ENCODE assay signal across 7 mouse cellular contexts in the genomic region with DNA sequence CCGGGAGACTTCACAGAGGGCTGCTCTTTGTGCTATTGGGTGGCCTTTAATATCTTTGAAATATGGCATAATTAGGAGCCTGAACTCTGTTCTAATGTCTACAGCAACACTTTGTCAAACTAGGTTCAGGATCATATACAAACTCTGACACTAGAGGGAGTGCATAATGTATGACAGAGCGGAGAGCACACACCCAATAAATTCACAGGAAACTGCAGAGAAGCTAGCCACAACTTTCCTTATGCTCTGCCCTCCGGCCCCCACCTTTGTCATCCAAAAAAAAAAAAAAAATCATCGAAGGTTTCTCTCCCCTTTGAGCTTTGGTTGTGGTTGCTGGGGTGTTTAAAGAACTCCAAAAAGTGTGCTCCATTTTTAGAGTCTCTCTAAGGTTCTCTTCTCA.
DNase-seq lines count a peak whose midpoint lies in the region; ATAC-seq and TF ChIP-seq lines count a peak whose summit lies in the region.

No protein-coding gene starts in this region.

- H3K79me2 ChIP-seq in CH12.LX (replicated peaks; ENCODE audit: control insufficient read depth, extremely low read depth, insufficient read depth, poor library complexity, severe bottlenecking), result no peaks in the 10 kb centered on the region

- no peak overlapping the region for H3K4me2 ChIP-seq in kidney, postnatal 0 days (ENCODE audit: low read length)
- H3K4me2 ChIP-seq in CH12.LX (ENCODE audit: insufficient read depth, low read depth, poor library complexity, severe bottlenecking), result no peak overlapping the region
- H3K4me2 ChIP-seq in neural tube, embryonic 13.5 days, result no peak overlapping the region

- no peaks in the 10 kb centered on the region for H3K27me3 ChIP-seq in kidney, postnatal 0 days (ENCODE audit: insufficient read depth, low read length)
- H3K27me3 ChIP-seq in CH12.LX (replicated peaks), result no peaks in the 10 kb centered on the region
- H3K27me3 ChIP-seq in neural tube, embryonic 13.5 days, result no peaks in the 10 kb centered on the region

- in situ Hi-C loops in CH12.LX (cut with MboI; ENCODE audit: low pct_ligation_motif_present, low pct_unique_long_range_greater_than_20kb, low sequenced_read_pairs), result loop anchor here (25.0 kb wide), 1 partner anchor 357 kb away; no protein-coding TSS in a partner anchor

- TF ChIP-seq EP300 in CH12.LX (IDR thresholded peaks at IDR 0.05; ENCODE audit: low read length), result no peak

- 13% methylated on average over 4 of the region's 4 CpGs for WGBS in kidney, postnatal 0 days
- 50% methylated on average over 4 of the region's 4 CpGs for WGBS in neural tube, embryonic 13.5 days

- no peak; the same call in 1 of the 2 replicates for ATAC-seq in kidney, postnatal 0 days (replicated peaks; ENCODE audit: low FRiP score, low read depth)
- ATAC-seq in neural tube, embryonic 13.5 days (ENCODE audit: low read depth), result peak; percentile 61; the same call in 1 of the 2 replicates

- H3K9me3 ChIP-seq in kidney, postnatal 0 days (replicated peaks; ENCODE audit: low read length), result no peaks in the 10 kb centered on the region
- no peaks in the 10 kb centered on the region for H3K9me3 ChIP-seq in CH12.LX (replicated peaks; ENCODE audit: low read length)
- no peaks in the 10 kb centered on the region for H3K9me3 ChIP-seq in neural tube, embryonic 13.5 days

- no peak overlapping the region for H3K9ac ChIP-seq in kidney, postnatal 0 days (ENCODE audit: low read depth, low read length)
- H3K9ac ChIP-seq in CH12.LX (ENCODE audit: insufficient read depth, low read depth), result no peak overlapping the region
- H3K9ac ChIP-seq in neural tube, embryonic 13.5 days, result no peak overlapping the region

- no peaks in the 10 kb centered on the region for H3K36me3 ChIP-seq in kidney, postnatal 0 days (ENCODE audit: insufficient read depth, low read length)
- no peaks in the 10 kb centered on the region for H3K36me3 ChIP-seq in CH12.LX (replicated peaks in 1 of 2; ENCODE audit: control insufficient read depth in 1 of 2, insufficient read depth in 1 of 2, low read length in 1 of 2)
- H3K36me3 ChIP-seq in neural tube, embryonic 13.5 days, result no peaks in the 10 kb centered on the region

- H3K4me3 ChIP-seq in kidney, postnatal 0 days (replicated peaks; ENCODE audit: low read depth, low read length), result no peak overlapping the region
- H3K4me3 ChIP-seq in CH12.LX (replicated peaks in 1 of 3; ENCODE audit: low read depth in 2 of 3, low read length in 2 of 3, poor library complexity in 1 of 3), result no peak overlapping the region
- no peak overlapping the region for H3K4me3 ChIP-seq in cortical plate, adult 2 months (ENCODE audit: insufficient read depth, low read length)
- no peak overlapping the region for H3K4me3 ChIP-seq in neural tube, embryonic 13.5 days

- dilution Hi-C loops in CH12.LX (cut with MboI; ENCODE audit: extremely low pct_ligation_motif_present, extremely low pct_unique_long_range_greater_than_20kb, low sequenced_read_pairs), result no loop called here

- peak; percentile 93 for DNase-seq in kidney, postnatal 0 days (ENCODE audit: low spot score)
- no peak for DNase-seq in kidney, adult 11 months
- peak; percentile 37 for DNase-seq in CH12.LX (ENCODE audit: extremely low read depth)
- no peak for DNase-seq in adrenal gland, postnatal 25 days
- DNase-seq in right cerebral cortex, adult 18-20 months, result no peak

- H3K4me1 ChIP-seq in kidney, postnatal 0 days (replicated peaks; ENCODE audit: insufficient read depth, low read length), result no peaks in the 10 kb centered on the region
- H3K4me1 ChIP-seq in CH12.LX (ENCODE audit: control insufficient read depth in 1 of 2, insufficient read depth in 2 of 2), result no peaks in the 10 kb centered on the region
- H3K4me1 ChIP-seq in cortical plate, adult 2 months (ENCODE audit: control insufficient read depth, insufficient read depth, low read length), result no peaks in the 10 kb centered on the region
- peaks cover 11% of the 10 kb centered on the region; the same call in 1 of the 2 replicates for H3K4me1 ChIP-seq in neural tube, embryonic 13.5 days (replicated peaks)

- TF ChIP-seq RAD21 in CH12.LX (IDR thresholded peaks at IDR 0.05; ENCODE audit: low read depth, low read length), result peak; percentile 61

- no peak overlapping the region for H3K27ac ChIP-seq in kidney, postnatal 0 days
- H3K27ac ChIP-seq in CH12.LX (ENCODE audit: insufficient read depth, low read depth), result no peak overlapping the region
- no peak overlapping the region for H3K27ac ChIP-seq in cortical plate, adult 2 months (ENCODE audit: insufficient read depth, low read length)
- no peak overlapping the region for H3K27ac ChIP-seq in neural tube, embryonic 13.5 days (replicated peaks)

- TF ChIP-seq CTCF in kidney, postnatal 0 days (IDR thresholded peaks at IDR 0.05; ENCODE audit: low read depth), result peak; percentile 72
- peak in 1 of 2 experiments; percentile 65; a peak in 2 of 4 replicates for TF ChIP-seq CTCF in CH12.LX (conservative IDR thresholded peaks at IDR 0.05 in 1 of 2, IDR thresholded peaks at IDR 0.05 in 1 of 2; ENCODE audit: low read depth in 2 of 2, low read length in 2 of 2)
- peak; percentile 27; the same call in 1 of the 2 replicates for TF ChIP-seq CTCF in cortical plate, adult 2 months (IDR thresholded peaks at IDR 0.05; ENCODE audit: extremely low read depth, insufficient read depth, low read length)

- TF ChIP-seq POLR2A in CH12.LX (IDR thresholded peaks at IDR 0.05; ENCODE audit: low read depth, low read length), result no peak
- TF ChIP-seq POLR2A in cortical plate, adult 2 months (IDR thresholded peaks at IDR 0.05; ENCODE audit: extremely low read depth, insufficient read depth, low read length), result no peak

TF ChIP-seq in CH12.LX, 34 proteins besides CTCF, POLR2A, EP300 and RAD21:
- TF ChIP-seq ZNF384 (IDR thresholded peaks at IDR 0.05; ENCODE audit: low read depth, low read length) (peak; percentile 86), USF1 (IDR thresholded peaks at IDR 0.05; ENCODE audit: low read depth, low read length) (no peak), ZC3H11A (IDR thresholded peaks at IDR 0.05; ENCODE audit: low read depth, low read length) (no peak), MEF2A (IDR thresholded peaks at IDR 0.05; ENCODE audit: borderline replicate concordance, low read depth, low read length) (no peak), MXI1 (IDR thresholded peaks at IDR 0.05; ENCODE audit: low read depth, low read length) (no peak), JUN (IDR thresholded peaks at IDR 0.05; ENCODE audit: insufficient read depth, low read depth, low read length) (no peak), USF2 (conservative IDR thresholded peaks at IDR 0.05; ENCODE audit: low read depth, low read length) (no peak), SMC3 (IDR thresholded peaks at IDR 0.05; ENCODE audit: low read depth, low read length) (peak; percentile 66), IRF4 (IDR thresholded peaks at IDR 0.05; ENCODE audit: low read depth, low read length) (no peak), HCFC1 (IDR thresholded peaks at IDR 0.05; ENCODE audit: low read depth, low read length) (no peak)
TF ChIP-seq in CH12.LX: peak in this region for 2.

Comparison
In these comparisons a context has a peak if more than half of its experiments do, and no peak if none do; other contexts are left out.
1. DNase-seq: peak in kidney, postnatal 0 days (single experiment) and CH12.LX (single experiment); none in kidney, adult 11 months (single experiment), adrenal gland, postnatal 25 days (single experiment) and right cerebral cortex, adult 18-20 months (single experiment).